Mouse (Mus musculus): ENCODE data around the gene Iffo1. TPM values are rescaled to one million over a fixed set of nuclear protein-coding genes. Genes with fewer than 3 reads are reported as not detected.

Iffo1 gene
- total and polyA plus RNA-seq, 3 experiments: 96.1 to 96.9 TPM; not detected in 1

DNA sequence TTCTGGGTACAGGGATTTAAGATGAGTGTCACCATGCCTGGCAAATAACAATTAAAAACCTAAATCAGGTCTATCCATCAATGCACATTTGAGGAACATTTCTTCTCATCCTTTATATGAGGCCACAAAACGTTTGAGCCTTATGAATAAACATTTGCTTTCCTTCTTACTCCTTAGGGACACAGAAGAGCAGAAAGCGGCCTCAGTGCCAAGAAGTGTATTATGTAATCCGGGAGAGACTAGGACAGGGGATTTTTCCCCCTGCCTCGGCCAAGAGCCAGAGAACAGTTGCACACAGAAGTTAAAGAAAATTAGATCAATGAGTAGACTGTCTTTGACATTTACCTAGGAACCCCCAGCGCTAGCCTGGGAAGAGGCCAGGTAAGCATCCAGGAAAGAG, 37.1 kb downstream of the Iffo1 start:
- H3K27ac ChIP-seq (ENCODE audit: control insufficient read depth, low read depth, low read length): no peak overlapping the region
- H3K4me1 ChIP-seq (ENCODE audit: control insufficient read depth in 1 of 2, insufficient read depth in 2 of 2, low read length in 2 of 2): no peaks in the 10 kb centered on the region
- H3K4me3 ChIP-seq (ENCODE audit: control insufficient read depth in 1 of 2, insufficient read depth in 1 of 2, low read depth in 2 of 2, low read length in 2 of 2): no peak overlapping the region
- H3K9ac ChIP-seq (ENCODE audit: control insufficient read depth, low read depth, low read length, poor library complexity, severe bottlenecking): no peak overlapping the region
- H3K27me3 ChIP-seq (ENCODE audit: control insufficient read depth in 1 of 2, insufficient read depth in 2 of 2, low read length in 2 of 2): no peaks in the 10 kb centered on the region
- no peaks in the 10 kb centered on the region; the same call in 1 of the 2 replicates for H3K79me2 ChIP-seq (ENCODE audit: control insufficient read depth, insufficient read depth, low read length, poor library complexity)
- H3K9me3 ChIP-seq (replicated peaks; ENCODE audit: insufficient read depth, low read length): no peaks in the 10 kb centered on the region
- H3K36me3 ChIP-seq (ENCODE audit: control insufficient read depth in 1 of 2, insufficient read depth in 2 of 2, low read length in 2 of 2): peaks cover 0 to 44% of the 10 kb centered on the region in 2 experiments; a peak in 2 of 4 replicates
- TF ChIP-seq MAFK (IDR thresholded peaks at IDR 0.05; ENCODE audit: borderline replicate concordance, low read depth, low read length): no peak
- TF ChIP-seq NELFE (IDR thresholded peaks at IDR 0.05; ENCODE audit: low read depth, low read length): no peak
- TF ChIP-seq UBTF (IDR thresholded peaks at IDR 0.05; ENCODE audit: borderline replicate concordance, insufficient read depth, low read depth, low read length): no peak
- no peak for TF ChIP-seq MYC (IDR thresholded peaks at IDR 0.05; ENCODE audit: low read depth, low read length)
- TF ChIP-seq ELF1 (IDR thresholded peaks at IDR 0.05; ENCODE audit: low read depth, low read length): no peak
- TF ChIP-seq RCOR1 (IDR thresholded peaks at IDR 0.05; ENCODE audit: low read depth, low read length): no peak
- no peak for DNase-seq (ENCODE audit: low read depth, low spot score)

DNA sequence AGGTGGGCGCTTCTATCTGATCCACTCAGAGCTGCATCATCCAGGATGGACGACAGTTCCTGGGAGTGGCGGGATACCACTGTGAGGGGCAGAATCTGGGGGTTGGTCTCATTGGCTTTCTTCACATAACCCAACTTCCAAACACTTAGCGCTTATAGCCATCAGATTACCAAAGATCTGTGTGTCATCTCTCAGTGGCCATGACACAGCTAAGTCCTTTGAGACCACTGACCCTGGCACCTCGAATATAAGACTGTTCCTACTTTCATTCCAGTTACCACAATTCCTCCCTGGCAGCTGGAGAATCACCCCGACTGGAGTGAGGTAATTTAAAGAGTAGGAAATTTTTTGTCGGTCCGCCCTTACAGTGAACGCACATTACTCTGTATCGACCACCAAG, 41.2 kb downstream of the Iffo1 start:
- Histone ChIP-seq H3K79me2 (ENCODE audit: control insufficient read depth, insufficient read depth, low read length, poor library complexity) (peaks cover 19% of the 10 kb centered on the region), H3K36me3 (ENCODE audit: control insufficient read depth in 1 of 2, insufficient read depth in 2 of 2, low read length in 2 of 2) (peaks cover 5 to 35% of the 10 kb centered on the region in 2 experiments; a peak in 3 of 4 replicates), H3K9ac (ENCODE audit: control insufficient read depth, low read depth, low read length, poor library complexity, severe bottlenecking) (no peak overlapping the region), H3K4me1 (ENCODE audit: control insufficient read depth in 1 of 2, insufficient read depth in 2 of 2, low read length in 2 of 2) (peaks cover 3 to 5% of the 10 kb centered on the region in 2 experiments; a peak in 2 of 4 replicates), H3K27ac (ENCODE audit: control insufficient read depth, low read depth, low read length) (no peak overlapping the region), H3K9me3 (replicated peaks; ENCODE audit: insufficient read depth, low read length) (no peaks in the 10 kb centered on the region), H3K27me3 (ENCODE audit: control insufficient read depth in 1 of 2, insufficient read depth in 2 of 2, low read length in 2 of 2) (no peaks in the 10 kb centered on the region), H3K4me3 (ENCODE audit: control insufficient read depth in 1 of 2, insufficient read depth in 1 of 2, low read depth in 2 of 2, low read length in 2 of 2) (no peak overlapping the region)
- no peak for DNase-seq (ENCODE audit: low read depth, low spot score)
- TF ChIP-seq NELFE (IDR thresholded peaks at IDR 0.05; ENCODE audit: low read depth, low read length) (no peak), JUND (IDR thresholded peaks at IDR 0.05; ENCODE audit: low read depth, low read length) (no peak), MYC (IDR thresholded peaks at IDR 0.05; ENCODE audit: low read depth, low read length) (no peak), TBP (IDR thresholded peaks at IDR 0.05; ENCODE audit: low read depth, low read length) (no peak), NRF1 (IDR thresholded peaks at IDR 0.05; ENCODE audit: insufficient read depth, low read depth, low read length, poor library complexity, severe bottlenecking) (no peak), TAL1 (IDR thresholded peaks at IDR 0.05; ENCODE audit: low read length) (no peak), POLR2AphosphoS5 (IDR thresholded peaks at IDR 0.05; ENCODE audit: borderline replicate concordance, low read depth, low read length) (no peak), CHD1 (IDR thresholded peaks at IDR 0.05; ENCODE audit: low read depth, low read length) (no peak), ETS1 (IDR thresholded peaks at IDR 0.05; ENCODE audit: low read depth, low read length) (no peak), ZC3H11A (IDR thresholded peaks at IDR 0.05; ENCODE audit: low read depth, low read length) (no peak), POLR2A (IDR thresholded peaks at IDR 0.05; ENCODE audit: control insufficient read depth in 1 of 2, insufficient read depth in 1 of 2, low read depth in 1 of 2, low read length in 2 of 2, poor library complexity in 1 of 2) (no peak), RCOR1 (IDR thresholded peaks at IDR 0.05; ENCODE audit: low read depth, low read length) (no peak), SIN3A (IDR thresholded peaks at IDR 0.05; ENCODE audit: low read length) (no peak), CTCF (IDR thresholded peaks at IDR 0.05 in 2 of 3, conservative IDR thresholded peaks at IDR 0.05 in 1 of 3; ENCODE audit: control insufficient read depth in 1 of 3, insufficient read depth in 1 of 3, low read depth in 2 of 3, low read length in 3 of 3, poor library complexity in 1 of 3, severe bottlenecking in 1 of 3) (no peak), ZMIZ1 (IDR thresholded peaks at IDR 0.05; ENCODE audit: low read depth, low read length) (no peak), ZNF384 (IDR thresholded peaks at IDR 0.05; ENCODE audit: low read depth, low read length) (no peak), USF1 (IDR thresholded peaks at IDR 0.05; ENCODE audit: low read depth, low read length) (no peak), GATA1 (IDR thresholded peaks at IDR 0.05; ENCODE audit: low read depth, low read length) (no peak), RAD21 (IDR thresholded peaks at IDR 0.05; ENCODE audit: low read depth, low read length) (no peak)

Data from MEL (cell line).